Mouse (Mus musculus) hematopoietic stem cell, adult 5-6 weeks (primary cell): ENCODE data around the gene Cdh4. TPM values are rescaled to one million over a fixed set of nuclear protein-coding genes. Genes with fewer than 3 reads are reported as not detected.

Experiments
- ATAC-seq, 2 experiments: fragments of 125-278 bp in 1 of 2; replicated peaks in 1 of 2; 2 replicates each; pipeline ENCODE4 v1.8.0; 2016 to 2017; ENCODE audit warnings: inconsistent platforms in 2 of 2, mild to moderate bottlenecking in 2 of 2, moderate number of reproducible peaks in 2 of 2, low read depth in 1 of 2, moderate TSS enrichment in 1 of 2; ENCODE audit not compliant: low FRiP score in 2 of 2, poor library complexity in 2 of 2, severe bottlenecking in 2 of 2, insufficient read depth in 1 of 2, low TSS enrichment in 1 of 2
- total RNA-seq: library from RNA; stranded (forward); fragments of 172-1452, 232-1000 nt; gene quantifications from 2 replicates; pipeline ENCODE4 v1.2.3, GENCODE M21; 2017

The Cdh4 gene
- total RNA-seq, 1 experiment from 2014 or later, result not detected

DNA sequence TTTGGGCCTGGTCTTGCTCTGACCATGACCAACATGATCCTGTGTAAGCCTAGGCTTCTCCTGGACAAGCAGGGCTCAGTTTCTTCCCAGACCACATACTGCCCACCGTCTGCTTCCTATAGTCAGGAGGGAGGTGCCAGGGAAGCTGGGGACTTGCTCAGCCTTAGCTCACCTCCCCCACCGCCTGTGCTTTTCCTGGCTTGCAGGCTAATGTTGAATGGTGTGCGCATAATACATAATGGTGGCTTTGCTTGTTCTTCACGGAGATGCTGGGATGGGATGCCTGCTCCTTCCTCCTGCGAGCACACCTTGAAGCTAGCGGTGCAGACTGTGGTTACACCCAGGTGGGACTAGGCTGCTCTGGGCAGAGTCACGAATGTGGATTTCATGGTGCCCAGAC is 84.7 kb downstream of the Cdh4 start:
- ATAC-seq, result no peak

DNA sequence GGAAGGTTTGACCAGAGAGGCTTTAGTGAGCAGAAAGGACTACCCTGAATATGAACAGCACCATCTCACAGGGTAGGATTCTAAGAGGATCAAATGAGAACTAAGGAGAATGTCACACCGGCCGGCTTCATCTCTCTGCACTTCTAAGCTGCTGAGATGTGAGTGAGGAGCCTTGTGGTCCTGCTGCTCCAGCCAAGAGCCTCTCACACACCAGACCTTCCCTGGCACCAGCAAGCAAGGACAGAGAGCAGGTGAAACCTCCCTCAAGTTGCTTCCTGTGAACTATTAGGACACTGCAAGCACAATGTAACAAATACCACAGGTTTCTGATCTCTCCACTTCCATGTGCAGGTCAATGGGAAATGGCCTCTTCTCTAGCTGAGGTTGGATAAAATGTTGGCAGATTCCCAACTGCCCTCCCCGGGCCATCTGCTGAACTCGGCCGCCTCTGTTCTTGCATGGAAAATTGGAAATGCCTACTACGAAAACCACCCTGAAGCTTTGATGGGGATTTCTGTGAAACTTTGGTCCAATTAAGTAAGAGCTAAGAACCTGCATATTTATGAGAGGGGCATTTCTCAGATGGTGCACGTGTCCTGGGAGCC is 88.3 kb downstream of the Cdh4 start:
- no peak for ATAC-seq

DNA sequence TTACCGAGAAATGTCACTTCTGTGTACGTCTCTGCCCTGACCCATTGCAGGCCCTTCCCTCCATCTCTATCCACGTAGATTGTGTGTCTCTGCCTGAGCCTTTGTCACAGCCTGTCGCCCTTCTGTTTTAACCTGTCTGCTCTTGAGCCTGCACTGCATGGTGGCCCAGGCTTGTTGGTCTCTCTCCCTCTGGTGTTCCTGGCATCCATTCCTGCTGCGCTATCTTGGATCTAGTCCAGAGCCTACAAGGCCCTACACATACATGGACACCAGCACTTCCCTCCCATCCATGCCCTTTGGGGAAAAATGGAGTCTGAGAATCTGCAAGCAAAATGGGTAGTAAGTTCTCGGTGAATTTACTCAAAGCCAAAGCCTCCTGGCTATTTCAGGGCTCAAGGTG is 91.0 kb downstream of the Cdh4 start:
- ATAC-seq, result no peak

DNA sequence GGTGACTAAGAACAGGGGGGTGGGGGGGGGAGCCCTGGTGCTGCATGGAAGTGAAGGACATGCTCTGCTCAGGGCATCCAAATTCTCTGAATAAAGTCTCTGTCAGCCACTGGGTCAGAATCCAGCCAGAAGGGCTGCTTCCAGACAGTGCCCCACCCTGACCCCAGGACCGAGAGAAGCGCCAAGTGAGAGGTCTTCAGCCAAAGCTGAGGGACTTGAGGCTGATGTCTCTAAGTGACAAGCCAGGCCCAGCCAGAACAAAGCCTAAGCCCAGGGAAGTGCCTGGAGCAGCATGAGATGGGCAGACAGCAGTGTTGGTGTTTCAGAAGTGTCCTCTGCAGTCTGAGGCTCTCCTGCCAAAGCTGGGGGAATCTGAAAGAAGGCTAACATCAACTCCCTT is 91.7 kb downstream of the Cdh4 start:
- ATAC-seq, result no peak

DNA sequence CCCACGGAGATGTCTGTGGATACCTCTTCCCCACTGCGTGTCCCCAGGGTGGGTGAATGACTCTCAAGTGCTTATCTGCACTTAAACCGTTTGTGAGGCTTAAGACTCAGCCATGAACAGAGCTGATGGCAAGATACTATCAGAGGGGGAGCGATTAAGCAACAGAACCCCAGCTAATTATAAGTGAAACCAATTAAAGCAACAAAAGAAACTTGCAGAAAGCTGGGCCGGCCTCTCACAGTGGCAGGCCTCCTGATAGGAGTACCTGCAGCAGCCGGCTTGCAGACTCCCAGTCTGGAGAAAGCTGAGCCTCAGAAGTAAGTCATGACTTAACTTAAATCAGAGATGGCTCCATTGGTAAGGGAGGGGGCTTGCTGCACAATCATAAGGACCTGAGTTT is 93.0 kb downstream of the Cdh4 start:
- no peak for ATAC-seq

DNA sequence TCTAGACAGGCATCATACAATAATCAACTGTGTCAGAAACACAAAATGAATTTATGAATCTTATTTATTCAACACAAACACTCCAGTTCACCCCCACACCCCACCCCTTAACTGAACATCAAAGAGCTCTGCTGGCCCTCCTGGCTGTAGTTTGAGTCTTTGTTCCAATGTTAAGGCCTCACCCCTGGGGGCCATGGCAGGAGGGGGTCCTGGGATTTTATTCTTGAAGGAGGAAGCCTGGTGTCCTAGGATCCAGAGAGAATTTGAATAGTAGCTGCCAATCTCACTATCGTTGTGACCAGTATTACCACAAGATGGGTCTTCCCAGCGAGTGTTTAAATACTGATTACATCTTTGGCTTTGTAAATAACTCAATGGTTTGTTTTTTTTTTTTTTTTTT is 94.5 kb downstream of the Cdh4 start:
- no peak for ATAC-seq

DNA sequence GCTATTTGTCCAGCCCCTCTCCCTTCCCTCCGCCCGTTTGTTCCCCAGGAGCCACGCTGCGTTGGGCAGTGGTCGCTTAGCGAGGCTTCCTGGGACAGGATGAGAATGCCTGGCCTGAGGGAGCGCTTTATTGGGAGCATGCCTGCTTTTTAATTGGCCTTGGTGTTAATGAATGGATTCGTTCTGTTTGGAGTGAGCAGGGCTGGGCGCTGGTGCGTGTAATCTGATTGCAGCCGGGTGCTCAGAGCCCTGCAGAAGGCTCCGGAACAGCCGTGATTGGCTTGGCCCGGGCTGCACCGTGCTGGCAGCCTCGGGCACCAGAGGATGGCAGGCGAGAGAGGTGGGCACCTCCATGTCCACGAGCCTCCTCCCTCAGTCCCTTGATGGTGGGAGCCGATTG is 95.2 kb downstream of the Cdh4 start:
- ATAC-seq, result no peak

DNA sequence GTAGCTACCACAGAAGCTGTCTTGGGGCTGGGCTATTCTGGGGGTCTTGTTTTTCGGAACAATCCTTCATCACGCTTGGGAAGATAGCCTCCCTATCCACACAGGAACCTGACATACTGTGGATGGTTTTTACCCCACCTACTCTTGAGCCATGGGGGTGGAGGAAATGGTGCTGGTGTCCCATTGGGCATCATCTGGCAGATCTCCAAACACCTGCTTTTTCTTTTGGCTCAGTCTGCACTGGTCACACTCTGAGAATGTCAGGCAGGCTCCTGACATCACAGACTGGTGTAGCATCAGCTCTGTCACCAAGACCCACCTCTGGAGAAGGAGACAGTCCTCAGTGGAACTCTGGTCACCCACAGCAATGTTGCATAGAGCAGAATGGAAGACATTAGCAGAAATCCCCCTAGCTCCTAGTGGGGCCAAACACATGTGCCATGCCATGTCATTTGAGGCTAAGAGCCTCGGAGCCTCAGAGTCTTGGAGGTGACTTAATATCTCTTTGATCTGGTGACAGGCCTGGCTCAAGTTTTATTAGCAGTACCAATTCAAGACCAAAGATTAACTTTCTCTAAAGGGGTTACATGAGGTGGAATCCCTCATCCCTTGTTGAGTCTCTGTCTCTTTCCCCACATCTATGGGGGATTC is 95.7 kb downstream of the Cdh4 start:
- ATAC-seq, result no peak

DNA sequence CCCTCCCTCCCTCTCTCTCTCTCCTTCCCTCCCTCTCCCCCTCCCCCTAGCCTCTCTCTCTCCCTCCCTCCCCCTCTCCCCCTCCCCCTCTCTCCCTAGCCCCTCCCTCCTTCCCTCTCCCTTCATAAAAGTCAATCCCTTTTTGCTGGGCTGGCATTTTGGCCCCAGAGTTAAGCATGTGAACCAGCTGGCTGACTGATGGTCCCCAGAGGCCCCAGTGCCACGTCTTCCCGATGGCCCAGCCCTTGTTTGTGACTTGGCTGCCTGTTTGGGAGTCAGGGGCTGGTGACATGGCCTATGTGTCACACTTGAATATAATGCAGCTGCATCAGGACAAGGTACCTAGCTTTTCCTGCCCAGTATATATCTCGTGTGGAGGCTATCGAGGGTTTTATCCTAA is 96.3 kb downstream of the Cdh4 start:
- no peak for ATAC-seq

DNA sequence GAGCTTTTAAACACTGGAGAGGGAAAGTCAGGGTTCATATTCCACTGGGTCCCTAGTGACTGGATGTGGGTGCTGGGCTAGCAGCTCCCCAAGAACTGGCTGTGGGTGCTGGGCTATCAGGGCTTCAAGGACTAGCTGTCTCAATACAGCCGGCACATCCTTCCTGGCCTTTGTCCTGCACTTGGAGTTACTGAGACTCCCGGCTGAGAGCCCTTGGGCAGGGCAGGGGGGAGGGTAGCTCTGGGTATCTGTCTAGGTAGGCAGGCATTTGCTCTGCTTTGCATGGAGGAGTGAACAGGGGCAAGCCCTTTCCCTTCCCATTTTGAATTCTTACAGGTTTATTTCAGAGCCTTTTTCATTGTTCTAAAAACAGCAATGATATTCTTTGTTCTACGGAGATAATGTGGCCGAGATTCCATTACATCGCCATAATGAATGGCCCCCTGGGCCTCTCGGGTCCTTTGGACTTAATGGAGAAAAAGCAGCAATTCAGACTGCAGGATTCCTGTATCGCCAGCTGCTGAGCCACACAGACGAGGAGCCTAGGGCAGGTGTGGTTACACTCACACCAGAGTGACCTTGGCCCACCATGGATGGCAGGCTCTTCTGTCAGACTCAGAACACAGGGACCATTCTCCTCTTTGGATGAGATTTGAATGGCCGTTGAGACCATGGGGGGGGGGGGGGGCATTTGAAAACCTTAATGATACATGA is 97.5 kb downstream of the Cdh4 start:
- ATAC-seq, result no peak

DNA sequence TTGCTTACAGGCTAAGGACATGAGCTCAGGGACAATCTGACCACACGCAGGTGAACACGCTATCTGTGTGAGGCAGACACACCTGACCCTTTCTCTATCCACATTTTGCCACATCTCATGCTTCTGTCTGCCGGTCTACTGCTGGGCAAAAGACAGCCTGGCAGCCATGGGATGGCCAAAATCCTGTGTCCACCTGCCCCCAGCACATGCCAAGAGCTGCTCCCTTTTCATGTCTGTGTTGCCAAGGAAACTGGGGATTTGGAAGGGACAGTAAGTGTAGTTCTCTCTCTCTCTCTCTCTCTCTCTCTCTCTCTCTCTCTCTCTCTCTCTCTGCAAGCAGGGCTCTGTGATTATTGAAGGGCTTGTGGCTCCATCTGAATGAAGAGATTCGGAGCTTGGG is 98.9 kb downstream of the Cdh4 start:
- no peak for ATAC-seq

DNA sequence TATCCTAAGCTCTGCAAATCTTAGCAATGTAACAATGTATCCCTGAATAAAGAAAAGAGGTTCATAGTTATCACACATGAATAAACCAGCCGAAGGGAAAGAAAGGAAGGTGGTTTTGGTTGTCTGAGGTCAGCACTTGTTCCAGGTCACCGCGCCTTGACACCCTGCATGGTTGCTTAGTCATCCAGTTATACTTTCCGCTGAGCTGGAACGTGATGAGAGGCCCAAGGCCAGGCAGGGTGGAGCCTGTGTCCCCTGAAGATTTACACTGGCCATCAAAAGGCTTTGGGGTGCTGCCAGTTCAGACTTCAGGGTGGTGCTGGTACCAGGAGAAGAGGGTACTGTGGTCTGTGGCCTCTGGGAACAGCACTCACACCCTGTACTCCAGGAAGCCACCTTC is 105.4 kb downstream of the Cdh4 start:
- ATAC-seq, result no peak

DNA sequence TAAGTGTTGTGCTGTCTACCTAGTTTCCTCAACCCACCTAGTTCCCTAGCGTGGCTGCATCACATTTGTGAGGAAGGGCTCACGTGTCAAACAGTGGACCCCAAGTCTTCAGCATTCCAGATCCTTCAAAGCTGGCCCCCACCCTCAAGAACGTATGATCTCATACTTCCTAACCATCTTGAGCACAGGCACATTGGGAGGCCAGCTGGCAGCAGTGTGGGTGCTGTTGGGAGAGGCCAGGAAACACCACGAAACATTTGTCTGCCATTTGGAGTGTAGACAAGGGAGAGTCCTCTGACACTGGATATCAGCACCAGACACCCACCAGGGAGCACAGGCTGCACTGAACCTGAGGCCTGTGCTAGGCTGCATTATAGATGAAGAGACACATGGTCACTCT is 113.7 kb downstream of the Cdh4 start:
- no peak for ATAC-seq

DNA sequence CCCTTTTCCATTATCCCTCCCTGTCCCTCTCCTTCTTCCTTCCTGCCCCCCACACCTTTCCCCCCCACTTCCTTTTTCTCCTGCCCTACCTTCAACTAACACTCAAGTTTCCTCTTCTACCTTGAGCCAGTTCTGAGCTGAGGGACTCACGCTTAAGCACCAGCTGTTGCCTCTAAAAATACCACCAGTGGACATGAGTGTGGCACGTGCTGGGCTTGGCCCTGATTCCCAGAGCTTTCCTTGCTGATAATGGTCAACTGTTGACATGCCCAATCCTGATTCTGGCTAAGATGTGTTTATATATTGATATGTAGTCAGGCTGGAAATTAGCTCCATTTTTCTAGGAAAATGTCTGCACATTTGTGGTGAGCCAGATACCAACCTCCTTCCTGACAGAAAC is 120.1 kb downstream of the Cdh4 start:
- no peak for ATAC-seq

DNA sequence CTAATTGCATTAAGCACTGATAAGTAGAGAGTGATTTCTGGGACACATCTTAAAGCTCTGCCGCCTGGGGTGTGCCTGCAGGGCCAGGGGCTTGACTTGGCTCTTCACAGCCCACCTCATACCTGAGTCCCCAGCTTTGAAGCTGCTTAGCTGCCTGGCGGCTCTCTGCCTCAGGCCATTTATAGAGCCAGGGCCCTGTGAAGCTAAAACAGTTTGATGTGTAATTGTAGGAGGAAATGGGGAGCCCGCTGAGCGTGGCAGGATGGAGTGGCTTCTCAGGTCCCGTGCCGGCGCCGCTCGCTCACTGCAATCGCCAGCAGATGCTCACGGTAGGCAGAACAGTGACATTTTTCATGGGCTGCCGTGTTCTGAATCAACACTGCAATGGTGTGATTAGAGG is 123.4 kb downstream of the Cdh4 start:
- ATAC-seq, result no peak

DNA sequence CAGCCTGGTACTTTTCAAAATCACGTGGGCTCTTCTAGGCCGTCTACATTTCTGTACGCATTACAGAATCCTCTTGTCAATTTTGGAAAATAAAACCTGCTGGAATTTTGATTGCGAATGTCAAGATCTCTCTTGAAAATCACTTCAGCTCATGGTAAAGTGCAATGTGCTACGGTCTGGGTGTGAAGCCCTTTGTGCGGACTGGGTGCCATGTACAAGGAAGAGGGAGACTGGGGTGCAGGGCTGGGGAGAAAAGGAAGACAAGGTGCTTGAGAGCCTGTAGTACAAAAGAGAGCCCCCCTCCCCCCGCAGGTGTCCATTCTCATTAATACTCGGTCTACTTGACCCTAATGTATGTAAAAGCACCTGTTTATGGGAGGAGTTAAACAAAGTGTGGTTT is 125.7 kb downstream of the Cdh4 start:
- no peak for ATAC-seq

DNA sequence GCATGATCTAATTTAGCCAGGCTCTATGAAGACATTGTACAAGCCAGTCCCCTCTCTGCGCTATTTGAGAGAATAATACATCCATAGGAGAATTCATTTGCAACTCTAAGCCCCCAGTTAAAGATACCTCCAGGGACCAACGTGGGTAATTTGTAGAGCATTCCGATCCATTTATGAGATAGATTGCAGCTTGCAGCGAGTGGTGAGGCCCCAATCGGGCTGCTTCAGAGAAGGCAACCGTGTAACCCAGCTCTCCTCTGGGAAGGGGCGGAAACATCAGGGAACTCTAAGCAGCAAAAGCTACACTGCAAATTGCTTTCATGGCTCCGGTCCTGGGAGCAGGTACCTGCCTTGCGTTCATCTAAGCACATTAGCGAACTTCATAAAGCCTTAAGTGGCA is 126.9 kb downstream of the Cdh4 start:
- no peak for ATAC-seq

DNA sequence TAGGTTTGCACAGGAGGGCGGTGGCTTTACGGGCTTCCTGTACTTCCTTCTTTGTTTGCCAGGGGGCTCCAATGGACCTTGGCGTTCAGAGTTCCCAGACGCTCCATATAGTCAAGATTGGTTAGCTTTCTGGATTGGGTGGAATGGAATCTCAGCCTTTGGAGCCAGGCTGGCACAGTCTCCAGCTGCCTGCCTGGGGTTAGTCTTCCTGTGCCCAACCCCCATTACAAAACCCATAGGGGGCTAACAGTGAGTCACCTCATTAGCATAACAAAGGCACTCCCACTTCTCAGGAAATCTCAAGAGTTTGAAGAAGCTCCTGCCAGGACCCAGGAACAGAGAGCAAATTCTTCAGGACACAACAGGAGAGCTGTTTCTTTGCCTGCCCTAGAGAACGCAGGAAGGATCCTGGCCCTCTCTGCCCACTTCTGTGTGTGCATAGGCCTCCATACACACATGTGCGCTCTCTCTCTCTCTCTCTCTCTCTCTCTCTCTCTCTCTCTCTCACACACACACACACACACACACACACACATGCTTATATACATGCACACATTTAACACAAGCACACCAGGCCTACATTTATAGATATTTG is 129.0 kb downstream of the Cdh4 start:
- no peak for ATAC-seq
